Mouse (Mus musculus) neural tube, embryonic 14.5 days (tissue): Measurements from ENCODE around the gene Eif4ebp2. TPM values are rescaled to one million over a fixed set of nuclear protein-coding genes. Genes with fewer than 3 reads are reported as not detected.

ENCODE experiments used
- ATAC-seq: fragments of 200-750 bp; cut with Nextera tagmentation; 2 replicates; pipeline ENCODE4 v1.8.0; 2017; ENCODE audit warnings: low read depth, mild to moderate bottlenecking, moderate TSS enrichment, moderate library complexity
- H3K27ac ChIP-seq: fragments of 300-500 bp; sonication (generic); 2 replicates; pipeline ENCODE4 v1.5.1; 2014; ENCODE audit warnings: low read depth, mild to moderate bottlenecking, control low read depth, low read length, moderate library complexity, mixed read lengths
- H3K27me3 ChIP-seq: fragments of 300-500 bp; sonication (generic); 2 replicates; pipeline ENCODE4 v1.6.1; 2014; ENCODE audit warnings: low read length; ENCODE audit not compliant: control insufficient read depth, insufficient read depth
- H3K36me3 ChIP-seq: fragments of 300-500 bp; sonication (generic); 2 replicates; pipeline ENCODE4 v1.6.1; 2014; ENCODE audit warnings: low read length, mixed read lengths; ENCODE audit not compliant: control insufficient read depth, insufficient read depth
- H3K4me1 ChIP-seq: fragments of 300-500 bp; sonication (generic); 2 replicates; pipeline ENCODE4 v1.6.1; 2014; ENCODE audit warnings: low read length; ENCODE audit not compliant: control insufficient read depth, insufficient read depth
- H3K4me2 ChIP-seq: fragments of 300-500 bp; sonication (generic); 2 replicates; pipeline ENCODE4 v1.6.1; 2014; ENCODE audit warnings: mild to moderate bottlenecking, low read depth, low read length, control low read depth
- H3K4me3 ChIP-seq: fragments of 300-500 bp; sonication (generic); 2 replicates; pipeline ENCODE4 v1.5.1; 2014; ENCODE audit warnings: low read depth, low read length, control low read depth, mixed read lengths
- H3K9ac ChIP-seq: fragments of 300-500 bp; sonication (generic); replicated peaks from 2 replicates; pipeline ENCODE4 v1.6.1; 2014; ENCODE audit warnings: low read depth, mild to moderate bottlenecking, control low read depth, low read length, mixed read lengths
- H3K9me3 ChIP-seq: fragments of 300-500 bp; sonication (generic); 2 replicates; pipeline ENCODE4 v1.6.1; 2016; ENCODE audit warnings: low read length; ENCODE audit not compliant: control insufficient read depth
- WGBS: fragments of 180-500 bp; shearing (Covaris S2); extraction: QIAGEN DNeasy Blood & Tissue Kit; methylation state at CpG from one replicate; pipeline ENCODE4 v1.1.7; 2014; 5-methylcytosine and 5-hydroxymethylcytosine counted together
- polyA plus RNA-seq: library from polyadenylated mRNA; unstranded; fragments of >200 nt; fragmentation: Nextera tagmentation; extraction: Ambion mirVana; gene quantifications from 2 replicates; pipeline ENCODE4 v1.2.1, GENCODE M21; 2014

Gene Eif4ebp2
- polyA plus RNA-seq, 1 experiment from 2014 or later: 40.0 TPM

DNA sequence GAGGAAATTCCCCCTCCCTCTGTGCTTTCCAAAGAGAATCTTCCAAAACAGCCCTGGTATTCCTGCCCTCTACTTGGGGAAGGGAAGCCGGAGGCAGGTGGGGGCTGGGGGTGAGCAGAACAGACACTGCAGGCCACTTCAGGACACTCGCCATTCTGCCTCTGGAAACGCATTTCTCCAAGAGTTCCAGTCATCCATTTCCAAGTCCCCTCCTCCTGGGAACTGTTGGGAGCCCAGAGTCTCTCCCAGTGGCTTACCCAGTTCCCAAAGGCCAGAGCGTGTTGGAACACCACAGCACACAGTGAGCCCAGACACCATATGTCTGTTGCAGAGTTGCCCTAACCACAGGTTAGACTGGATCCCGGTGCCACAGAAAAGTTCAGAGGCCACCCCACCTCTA, 73.8 kb downstream of the Eif4ebp2 start:
- Histone ChIP-seq H3K27me3 (no peaks in the 10 kb centered on the region), H3K9ac (no peak overlapping the region), H3K4me1 (peaks cover 6% of the 10 kb centered on the region), H3K4me3 (no peak overlapping the region), H3K4me2 (no peak overlapping the region), H3K27ac (no peak overlapping the region), H3K36me3 (no peaks in the 10 kb centered on the region), H3K9me3 (no peaks in the 10 kb centered on the region)
- ATAC-seq: no peak
- WGBS: 86% methylated on average over 5 of the region's 5 CpGs

Other genes with a start within 250 kb of the Eif4ebp2 start
- 0.07 and 0.26 TPM in 2 replicates for gene Adamts14, start 179.2 kb downstream of the Eif4ebp2 start, polyA plus RNA-seq
- not detected in 2 replicates for gene Prf1, start 154.8 kb downstream of the Eif4ebp2 start, polyA plus RNA-seq
- 19.0 and 25.5 TPM in 2 replicates for gene Pald1, start 69.1 kb downstream of the Eif4ebp2 start, polyA plus RNA-seq
- 0.12 and 0.13 TPM in 2 replicates for gene Nodal, start 34.7 kb downstream of the Eif4ebp2 start, polyA plus RNA-seq
- gene Lrrc20, start 23.1 kb upstream of the Eif4ebp2 start, polyA plus RNA-seq: 14.8 and 15.4 TPM in 2 replicates
- gene Npffr1, start 142.8 kb upstream of the Eif4ebp2 start, polyA plus RNA-seq: 0.36 and 0.67 TPM in 2 replicates
- 196 and 198 TPM in 2 replicates for gene Ppa1, start 195.9 kb upstream of the Eif4ebp2 start, polyA plus RNA-seq
- 185 and 218 TPM in 2 replicates for gene Sar1a, start 227.6 kb upstream of the Eif4ebp2 start, polyA plus RNA-seq
- 26.5 and 26.7 TPM in 2 replicates for gene Tysnd1, start 242.9 kb upstream of the Eif4ebp2 start, polyA plus RNA-seq